Mouse (Mus musculus): ENCODE data around the gene Prkaa2. TPM values are rescaled to one million over a fixed set of nuclear protein-coding genes. Genes with fewer than 3 reads are reported as not detected.
A peak's percentile ranks its signal among the peaks of the same experiment; 100 is the strongest.

Prkaa2 gene
- polyA plus RNA-seq, 1 experiment from 2014 or later: 1.1 TPM

DNA sequence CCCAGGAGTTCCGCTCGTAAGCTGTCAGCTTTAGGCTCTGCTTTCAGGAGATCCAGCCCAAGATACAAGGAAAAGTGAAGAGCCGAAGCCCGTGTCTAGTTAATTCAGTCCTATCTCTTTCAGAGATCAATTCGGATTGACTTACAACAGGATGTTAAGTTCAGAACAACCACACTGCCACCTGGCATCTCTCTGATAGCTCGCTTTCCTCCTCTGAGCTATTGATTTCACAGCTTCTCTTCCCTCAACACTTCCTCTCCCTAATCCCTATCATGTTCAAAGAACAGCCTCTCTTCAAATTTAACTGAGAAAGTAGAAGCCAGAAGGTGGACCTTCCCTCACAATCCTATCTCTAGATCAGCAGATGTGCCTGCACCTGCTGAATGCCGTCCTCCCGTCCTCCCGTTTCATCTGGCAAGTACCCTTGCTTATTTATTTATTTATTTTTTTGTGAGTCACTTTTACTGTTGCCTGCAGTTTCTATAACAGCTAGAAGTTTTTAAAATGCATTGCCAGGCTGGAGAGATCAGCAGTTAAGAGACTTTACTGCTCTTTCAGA, 22.1 kb upstream of the Prkaa2 start:
- Histone ChIP-seq H3K4me1 (ENCODE audit: insufficient read depth) (peaks cover 5% of the 10 kb centered on the region; the same call in 1 of the 2 replicates), H3K36me3 (replicated peaks; ENCODE audit: insufficient read depth, low read length) (no peaks in the 10 kb centered on the region), H3K4me3 (ENCODE audit: low read depth, low read length) (no peak overlapping the region), H3K27me3 (ENCODE audit: insufficient read depth, low read length) (no peaks in the 10 kb centered on the region), H3K9ac (replicated peaks) (no peak overlapping the region), H3K4me2 (ENCODE audit: low read depth, low read length) (no peak overlapping the region), H3K27ac (ENCODE audit: low read depth) (no peak overlapping the region), H3K9me3 (ENCODE audit: low read length) (no peaks in the 10 kb centered on the region)
- TF ChIP-seq EP300 (IDR thresholded peaks at IDR 0.05; ENCODE audit: low read depth) (no peak), CTCF (IDR thresholded peaks at IDR 0.05; ENCODE audit: low read depth) (no peak)
- WGBS (ENCODE audit: insufficient replicate concordance): 63% methylated on average over 9 of the region's 9 CpGs
- no peak for DNase-seq
- ATAC-seq: no peak

- TF ChIP-seq CTCF (IDR thresholded peaks at IDR 0.05; ENCODE audit: low read depth) (no peak), EP300 (IDR thresholded peaks at IDR 0.05; ENCODE audit: low read depth) (no peak)
- no peak overlapping the region for H3K4me3 ChIP-seq (ENCODE audit: low read depth, low read length)
- H3K4me2 ChIP-seq (ENCODE audit: low read depth, low read length): peak overlapping the region; percentile 27; the same call in 1 of the 2 replicates
- no peak overlapping the region for H3K9ac ChIP-seq (replicated peaks)
- ATAC-seq (no peak), DNase-seq (no peak)
- H3K27me3 ChIP-seq (ENCODE audit: insufficient read depth, low read length): no peaks in the 10 kb centered on the region
- H3K9me3 ChIP-seq (ENCODE audit: low read length): no peaks in the 10 kb centered on the region
- WGBS (ENCODE audit: insufficient replicate concordance): 66% methylated on average over 7 of the region's 7 CpGs
- no peaks in the 10 kb centered on the region for H3K36me3 ChIP-seq (replicated peaks; ENCODE audit: insufficient read depth, low read length)
- H3K4me1 ChIP-seq (ENCODE audit: insufficient read depth): peaks cover 5% of the 10 kb centered on the region; the same call in 1 of the 2 replicates
- H3K27ac ChIP-seq (ENCODE audit: low read depth): no peak overlapping the region
Measured at GRCm38 (mm10) chr4:105129212-105129611, 19.5 kb upstream of the Prkaa2 start.

- H3K27ac ChIP-seq (ENCODE audit: low read depth): no peak overlapping the region
- ATAC-seq: no peak
- 33% methylated on average over 8 of the region's 8 CpGs for WGBS (ENCODE audit: insufficient replicate concordance)
Measured at GRCm38 (mm10) chr4:105122429-105122828, 12.7 kb upstream of the Prkaa2 start.

GRCm38 (mm10) chr4:105121081-105121480, 11.4 kb upstream of the Prkaa2 start:
- no peak overlapping the region for H3K4me2 ChIP-seq (ENCODE audit: low read depth, low read length)
- H3K36me3 ChIP-seq (replicated peaks; ENCODE audit: insufficient read depth, low read length): no peaks in the 10 kb centered on the region
- no peak overlapping the region for H3K27ac ChIP-seq (ENCODE audit: low read depth)
- no peaks in the 10 kb centered on the region for H3K27me3 ChIP-seq (ENCODE audit: insufficient read depth, low read length)
- no peak for TF ChIP-seq CTCF (IDR thresholded peaks at IDR 0.05; ENCODE audit: low read depth)
- no peak for TF ChIP-seq EP300 (IDR thresholded peaks at IDR 0.05; ENCODE audit: low read depth)
- WGBS (ENCODE audit: insufficient replicate concordance): 71% methylated on average over 6 of the region's 6 CpGs
- H3K4me1 ChIP-seq (ENCODE audit: insufficient read depth): no peaks in the 10 kb centered on the region
- DNase-seq (no peak), ATAC-seq (no peak)
- no peak overlapping the region for H3K4me3 ChIP-seq (ENCODE audit: low read depth, low read length)
- H3K9me3 ChIP-seq (ENCODE audit: low read length): no peaks in the 10 kb centered on the region
- H3K9ac ChIP-seq (replicated peaks): no peak overlapping the region

More at GRCm38 (mm10) chr4:105122429-105122828, 12.7 kb upstream of the Prkaa2 start:
- Histone ChIP-seq H3K4me1 (ENCODE audit: insufficient read depth) (no peaks in the 10 kb centered on the region), H3K36me3 (replicated peaks; ENCODE audit: insufficient read depth, low read length) (no peaks in the 10 kb centered on the region), H3K9me3 (ENCODE audit: low read length) (no peaks in the 10 kb centered on the region), H3K4me3 (ENCODE audit: low read depth, low read length) (no peak overlapping the region), H3K4me2 (ENCODE audit: low read depth, low read length) (no peak overlapping the region), H3K9ac (replicated peaks) (no peak overlapping the region), H3K27me3 (ENCODE audit: insufficient read depth, low read length) (no peaks in the 10 kb centered on the region)
- peak; percentile 79 for DNase-seq
- no peak for TF ChIP-seq EP300 (IDR thresholded peaks at IDR 0.05; ENCODE audit: low read depth)
- TF ChIP-seq CTCF (IDR thresholded peaks at IDR 0.05; ENCODE audit: low read depth): peak; percentile 70

- Histone ChIP-seq H3K4me2 (ENCODE audit: low read depth, low read length) (no peak overlapping the region), H3K36me3 (replicated peaks; ENCODE audit: insufficient read depth, low read length) (no peaks in the 10 kb centered on the region), H3K4me1 (ENCODE audit: insufficient read depth) (peaks cover 9% of the 10 kb centered on the region; the same call in 1 of the 2 replicates), H3K27me3 (ENCODE audit: insufficient read depth, low read length) (peaks cover 17% of the 10 kb centered on the region), H3K9me3 (ENCODE audit: low read length) (no peaks in the 10 kb centered on the region), H3K27ac (ENCODE audit: low read depth) (no peak overlapping the region), H3K4me3 (ENCODE audit: low read depth, low read length) (no peak overlapping the region), H3K9ac (replicated peaks) (no peak overlapping the region)
- DNase-seq: no peak
- 70% methylated on average over 3 of the region's 3 CpGs for WGBS (ENCODE audit: insufficient replicate concordance)
- ATAC-seq: no peak
- TF ChIP-seq CTCF (IDR thresholded peaks at IDR 0.05; ENCODE audit: low read depth) (no peak), EP300 (IDR thresholded peaks at IDR 0.05; ENCODE audit: low read depth) (no peak)
Measured at GRCm38 (mm10) chr4:105113468-105113867, 3.8 kb upstream of the Prkaa2 start.

DNA sequence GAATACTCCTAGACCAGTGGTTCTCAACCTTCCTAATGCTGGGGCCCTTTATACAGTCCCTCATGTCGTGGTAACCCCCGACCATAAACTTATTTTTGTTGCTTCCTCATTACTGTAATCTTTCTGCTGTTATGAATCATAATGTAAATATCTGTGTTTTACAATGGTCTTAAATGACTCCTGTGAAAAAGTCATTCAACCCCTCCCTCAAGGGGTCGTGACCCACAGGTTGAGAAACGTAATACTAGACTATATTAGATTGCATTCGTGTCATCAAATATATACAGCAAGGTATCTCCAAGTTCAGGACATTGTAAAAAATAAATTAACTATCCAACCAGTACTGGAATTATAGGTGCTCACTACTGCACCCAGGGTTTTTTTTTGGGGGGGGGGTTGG, 3.4 kb upstream of the Prkaa2 start:
- Histone ChIP-seq H3K9ac (replicated peaks) (no peak overlapping the region), H3K4me2 (ENCODE audit: low read depth, low read length) (no peak overlapping the region), H3K27me3 (ENCODE audit: insufficient read depth, low read length) (peaks cover 20% of the 10 kb centered on the region), H3K9me3 (ENCODE audit: low read length) (no peaks in the 10 kb centered on the region), H3K36me3 (replicated peaks; ENCODE audit: insufficient read depth, low read length) (no peaks in the 10 kb centered on the region), H3K4me3 (ENCODE audit: low read depth, low read length) (no peak overlapping the region), H3K27ac (ENCODE audit: low read depth) (no peak overlapping the region), H3K4me1 (ENCODE audit: insufficient read depth) (peaks cover 9% of the 10 kb centered on the region; the same call in 1 of the 2 replicates)
- ATAC-seq (no peak), DNase-seq (no peak)
- no peak for TF ChIP-seq CTCF (IDR thresholded peaks at IDR 0.05; ENCODE audit: low read depth)
- TF ChIP-seq EP300 (IDR thresholded peaks at IDR 0.05; ENCODE audit: low read depth): no peak
- 66% methylated on average over 5 of the region's 5 CpGs for WGBS (ENCODE audit: insufficient replicate concordance)
